Mouse (Mus musculus) liver, embryonic 13.5 days (tissue): ENCODE measurements around the gene Gm11634. TPM values are rescaled to one million over a fixed set of nuclear protein-coding genes. Genes with fewer than 3 reads are reported as not detected.

Experiments used
- ATAC-seq: fragments of 200-750 bp; cut with Nextera tagmentation; 2 replicates; pipeline ENCODE4 v1.8.0; 2017; ENCODE audit warnings: low read depth, mild to moderate bottlenecking, moderate number of reproducible peaks, moderate library complexity
- DNase-seq: peaks from one replicate; pipeline ENCODE4 v3.0.0; 2022
- H3K27ac ChIP-seq: fragments of 300-500 bp; sonication (generic); 2 replicates; pipeline ENCODE4 v1.5.1; 2015; ENCODE audit warnings: moderate library complexity, mild to moderate bottlenecking, inconsistent platforms
- H3K27me3 ChIP-seq: fragments of 300-500 bp; sonication (generic); 2 replicates; pipeline ENCODE4 v1.6.1; 2015; ENCODE audit warnings: mild to moderate bottlenecking, inconsistent platforms
- H3K36me3 ChIP-seq: fragments of 300-500 bp; sonication (generic); 2 replicates; pipeline ENCODE4 v1.6.1; 2015; ENCODE audit warnings: mild to moderate bottlenecking, inconsistent platforms
- H3K4me1 ChIP-seq: fragments of 300-500 bp; sonication (generic); replicated peaks from 2 replicates; pipeline ENCODE4 v1.6.1; 2015; ENCODE audit warnings: inconsistent platforms
- H3K4me2 ChIP-seq: fragments of 300-500 bp; sonication (generic); 2 replicates; pipeline ENCODE4 v1.6.1; 2015; ENCODE audit warnings: inconsistent platforms, mild to moderate bottlenecking, moderate library complexity
- H3K4me3 ChIP-seq: fragments of 300-500 bp; sonication (generic); replicated peaks from 2 replicates; pipeline ENCODE4 v1.5.1; 2015; ENCODE audit warnings: mild to moderate bottlenecking, inconsistent platforms
- H3K9ac ChIP-seq: fragments of 300-500 bp; sonication (generic); 2 replicates; pipeline ENCODE4 v1.6.1; 2015; ENCODE audit warnings: mild to moderate bottlenecking, inconsistent platforms
- H3K9me3 ChIP-seq: fragments of 300-500 bp; sonication (generic); replicated peaks from 2 replicates; pipeline ENCODE4 v1.6.1; 2016; ENCODE audit warnings: inconsistent platforms
- WGBS: fragments of 180-500 bp; shearing (Covaris S2); methylation state at CpG from one replicate; pipeline ENCODE4 v1.1.7; 2015; ENCODE audit not compliant: insufficient replicate concordance; 5-methylcytosine and 5-hydroxymethylcytosine counted together
- polyA plus RNA-seq: library from polyadenylated mRNA; unstranded; fragments of >200 nt; fragmentation: Nextera tagmentation; extraction: Ambion mirVana; gene quantifications from 2 replicates; pipeline ENCODE4 v1.2.1, GENCODE M21; 2015

Gene Gm11634
- polyA plus RNA-seq, 1 experiment from 2014 or later = not detected

DNA sequence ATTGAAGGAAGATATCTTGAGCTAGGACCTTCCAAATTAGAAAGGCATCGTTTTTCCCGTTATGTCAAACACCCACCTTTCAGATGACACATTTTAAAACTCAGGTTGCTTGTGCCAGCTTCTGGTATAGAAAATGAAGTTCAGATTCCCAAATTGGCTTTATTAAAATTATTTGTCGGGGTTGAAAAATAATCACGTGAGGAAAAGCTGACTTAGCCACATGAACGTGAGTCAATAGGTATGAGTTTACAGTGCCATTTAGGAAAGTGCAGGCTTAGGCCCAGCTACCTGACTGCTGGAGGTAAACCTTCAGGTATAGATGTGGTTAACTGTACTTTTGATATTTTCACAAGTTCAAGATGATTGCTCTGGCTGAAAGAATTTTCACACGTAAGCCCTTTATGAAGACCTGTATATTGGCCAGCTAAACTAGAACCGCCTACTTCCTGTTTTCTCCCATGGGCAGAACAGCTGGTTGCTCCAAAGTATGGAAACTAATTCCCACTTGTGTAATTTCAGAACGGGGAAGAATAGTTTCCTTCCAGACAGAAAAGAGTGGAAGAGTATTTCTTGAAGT lies 45.6 kb downstream of the Gm11634 start:
- H3K4me2 ChIP-seq = peak overlapping the region; percentile 84
- peak overlapping the region; percentile 93 for H3K27ac ChIP-seq
- WGBS = 6% methylated on average over 8 of the region's 8 CpGs
- peak overlapping the region; percentile 89 for H3K9ac ChIP-seq
- peaks cover 40% of the 10 kb centered on the region for H3K36me3 ChIP-seq
- H3K27me3 ChIP-seq = no peaks in the 10 kb centered on the region
- ATAC-seq (no peak), DNase-seq (no peak)
- H3K4me1 ChIP-seq = peaks cover 35% of the 10 kb centered on the region
- H3K9me3 ChIP-seq = no peaks in the 10 kb centered on the region
- H3K4me3 ChIP-seq = peak overlapping the region; percentile 83

DNA sequence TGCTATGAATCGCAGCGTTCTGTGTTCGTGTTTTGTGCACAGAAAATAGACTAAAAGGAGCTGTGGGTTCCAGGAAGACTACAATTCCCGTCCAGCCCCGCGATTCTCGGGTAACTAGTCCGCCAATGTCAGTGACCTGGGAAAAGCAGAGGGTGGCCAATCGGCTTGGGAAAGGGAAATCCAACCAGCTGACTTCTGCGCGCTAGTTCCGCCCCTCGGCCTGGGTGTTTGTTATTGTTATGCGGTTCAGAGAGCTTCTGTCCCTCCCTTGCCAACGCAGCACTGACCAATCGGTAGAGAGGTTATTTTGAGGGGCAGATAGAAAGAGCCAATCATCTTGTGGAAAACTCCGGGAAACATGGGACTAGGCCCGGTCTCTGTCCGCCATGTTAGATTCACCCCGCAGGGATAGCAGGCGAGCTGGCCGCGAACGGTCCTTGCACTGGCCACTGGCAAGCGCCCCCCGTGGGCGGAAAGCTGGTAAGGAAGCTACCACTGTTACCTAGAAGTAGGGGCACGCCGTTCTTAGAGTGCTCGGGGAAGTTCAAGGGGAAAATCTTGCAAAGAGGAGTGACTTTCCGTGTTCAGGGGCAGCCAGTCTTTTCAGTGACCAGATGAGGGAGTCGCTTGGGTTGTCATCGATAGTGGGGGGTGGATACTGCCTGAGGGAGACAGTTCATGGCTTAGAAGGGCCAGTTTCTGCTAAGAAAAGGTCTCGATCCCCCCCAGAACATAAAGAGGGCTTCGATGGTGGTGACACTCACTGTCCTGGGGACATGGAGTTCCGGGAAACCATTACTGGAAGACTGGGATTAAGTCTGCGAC lies 46.4 kb downstream of the Gm11634 start:
- ATAC-seq (peak; percentile 94), DNase-seq (peak; percentile 98)
- Histone ChIP-seq H3K9me3 (no peaks in the 10 kb centered on the region), H3K4me3 (peak overlapping the region; percentile 83), H3K9ac (peak overlapping the region; percentile 89), H3K27me3 (no peaks in the 10 kb centered on the region), H3K4me1 (peaks cover 35% of the 10 kb centered on the region), H3K36me3 (peaks cover 41% of the 10 kb centered on the region), H3K27ac (peak overlapping the region; percentile 93), H3K4me2 (peak overlapping the region; percentile 84)
- WGBS = under 1% methylated on average over 37 of the region's 37 CpGs

DNA sequence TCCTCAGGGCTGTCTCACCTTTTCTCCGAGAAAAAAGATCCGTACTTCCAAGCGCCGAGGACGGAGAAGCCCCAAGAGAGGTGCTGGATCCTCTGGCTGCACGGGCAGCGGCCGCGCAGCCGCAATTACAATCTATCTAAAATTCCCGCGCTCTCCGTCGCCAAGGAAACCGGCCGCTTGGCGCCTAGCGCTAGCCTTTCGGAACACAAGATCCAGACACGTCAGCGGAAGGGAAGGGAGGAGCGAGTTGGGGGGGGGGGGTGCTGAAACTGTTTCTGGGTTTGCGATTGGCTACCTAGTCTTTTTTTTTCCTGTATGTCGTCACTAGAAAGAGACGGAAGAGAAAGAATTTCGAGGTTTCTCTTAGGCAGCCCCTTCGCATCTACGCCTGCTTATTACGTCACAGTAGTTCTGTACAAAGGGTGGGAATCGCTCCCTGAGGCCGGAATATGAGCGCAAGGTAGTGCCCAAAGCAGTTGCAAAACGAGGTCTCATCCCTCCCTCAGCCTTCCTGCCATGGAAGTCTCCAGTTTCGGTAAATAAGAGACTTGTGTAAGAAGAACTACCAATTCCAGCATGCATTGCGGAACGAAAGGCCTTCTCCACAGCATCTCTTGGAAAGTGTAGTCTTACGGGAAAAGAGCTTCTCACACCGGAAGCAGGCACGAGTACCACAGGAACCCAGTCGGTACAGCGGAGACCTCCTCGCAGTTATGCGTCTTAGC lies 47.1 kb downstream of the Gm11634 start, which contains the start of the genes Brca1 and Nbr1:
Brca1 (minus strand) TSS at position 205 of the 725 bp plus-strand sequence.
Nbr1 (plus strand) TSS at position 399 of the 725 bp plus-strand sequence.
- peak within 1 kb of the TSS; percentile 93 for H3K27ac ChIP-seq
- H3K9me3 ChIP-seq = no peaks in the 10 kb centered on the region
- H3K36me3 ChIP-seq = peaks cover 41% of the 10 kb centered on the region
- peak within 1 kb of the TSS; percentile 89 for H3K9ac ChIP-seq
- peak within 1 kb of the TSS; percentile 84 for H3K4me2 ChIP-seq
- under 1% methylated on average over 43 of the region's 43 CpGs for WGBS
- ATAC-seq (peak; percentile 70), DNase-seq (peak; percentile 86)
- peak within 1 kb of the TSS; percentile 83 for H3K4me3 ChIP-seq
- H3K4me1 ChIP-seq = peaks cover 35% of the 10 kb centered on the region
- no peaks in the 10 kb centered on the region for H3K27me3 ChIP-seq

GRCm38 (mm10) chr11:101548526-101548925 lies 50.5 kb downstream of the Gm11634 start:
- Histone ChIP-seq H3K4me2 (no peak overlapping the region), H3K9ac (no peak overlapping the region), H3K9me3 (no peaks in the 10 kb centered on the region), H3K27ac (no peak overlapping the region), H3K4me1 (peaks cover 22% of the 10 kb centered on the region), H3K27me3 (no peaks in the 10 kb centered on the region), H3K4me3 (no peak overlapping the region), H3K36me3 (peaks cover 60% of the 10 kb centered on the region)
- no peak for ATAC-seq
- DNase-seq = no peak

DNA sequence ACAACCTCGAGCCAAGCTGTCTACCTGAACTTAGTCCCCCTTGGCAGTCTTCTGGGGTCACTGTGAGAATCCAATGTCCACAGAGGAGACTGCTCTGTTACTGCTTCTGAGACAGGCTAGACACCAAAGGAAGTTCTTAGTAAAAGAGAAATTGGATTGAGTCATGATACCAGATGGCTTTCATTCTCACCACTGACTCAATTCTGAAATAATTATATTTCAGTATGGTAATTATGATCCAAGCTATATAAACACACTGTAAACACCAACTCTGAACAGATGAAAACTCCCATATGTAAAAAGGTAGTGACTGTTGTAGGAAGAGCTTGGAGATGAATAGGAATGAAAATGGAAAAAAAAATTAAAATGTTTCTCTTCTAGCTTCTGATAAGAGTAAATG lies 54.9 kb downstream of the Gm11634 start:
- peaks cover 88% of the 10 kb centered on the region for H3K36me3 ChIP-seq
- H3K4me2 ChIP-seq = no peak overlapping the region
- peaks cover 1% of the 10 kb centered on the region for H3K4me1 ChIP-seq
- no peak for DNase-seq
- no peak overlapping the region for H3K9ac ChIP-seq
- no peaks in the 10 kb centered on the region for H3K27me3 ChIP-seq
- WGBS = 75% methylated on average over 1 of the region's 1 CpGs
- ATAC-seq = no peak
- H3K4me3 ChIP-seq = no peak overlapping the region
- no peak overlapping the region for H3K27ac ChIP-seq
- no peaks in the 10 kb centered on the region for H3K9me3 ChIP-seq

Other genes with a start within 250 kb of the Gm11634 start
- gene G6pc, start 231.7 kb downstream of the Gm11634 start, polyA plus RNA-seq = not detected in 2 replicates
- 63.2 and 63.7 TPM in 2 replicates for gene Aarsd1, start 181.6 kb downstream of the Gm11634 start, polyA plus RNA-seq
- gene Gm27029, start 174.5 kb downstream of the Gm11634 start, polyA plus RNA-seq = 3.7 TPM in 2 replicates
- 6.0 and 6.9 TPM in 2 replicates for gene Rundc1, start 174.2 kb downstream of the Gm11634 start, polyA plus RNA-seq
- 0.66 and 1.2 TPM in 2 replicates for gene Ptges3l, start 173.9 kb downstream of the Gm11634 start, polyA plus RNA-seq
- gene Rpl27, start 157.0 kb downstream of the Gm11634 start, polyA plus RNA-seq = 344 and 360 TPM in 2 replicates
- 31.4 and 33.0 TPM in 2 replicates for gene Ifi35, start 150.8 kb downstream of the Gm11634 start, polyA plus RNA-seq
- gene Rnd2, start 134.3 kb downstream of the Gm11634 start, polyA plus RNA-seq = 3.1 and 3.4 TPM in 2 replicates
- 8.8 and 8.9 TPM in 2 replicates for gene Vat1, start 133.0 kb downstream of the Gm11634 start, polyA plus RNA-seq
- gene Brca1, start 47.3 kb downstream of the Gm11634 start, polyA plus RNA-seq = 11.9 and 15.9 TPM in 2 replicates
- gene Nbr1, start 47.1 kb downstream of the Gm11634 start, polyA plus RNA-seq = 32.3 and 43.3 TPM in 2 replicates
- 5.5 and 5.7 TPM in 2 replicates for gene Tmem106a, start 17.0 kb downstream of the Gm11634 start, polyA plus RNA-seq
- gene Rdm1, start 27.9 kb upstream of the Gm11634 start, polyA plus RNA-seq = 8.3 and 8.6 TPM in 2 replicates
- gene Arl4d, start 66.3 kb upstream of the Gm11634 start, polyA plus RNA-seq = 1.1 TPM in 2 replicates
- 19.0 and 20.5 TPM in 2 replicates for gene Dhx8, start 133.7 kb upstream of the Gm11634 start, polyA plus RNA-seq
- gene Etv4, start 186.1 kb upstream of the Gm11634 start, polyA plus RNA-seq = 0.40 and 0.50 TPM in 2 replicates